In the genomic region with DNA sequence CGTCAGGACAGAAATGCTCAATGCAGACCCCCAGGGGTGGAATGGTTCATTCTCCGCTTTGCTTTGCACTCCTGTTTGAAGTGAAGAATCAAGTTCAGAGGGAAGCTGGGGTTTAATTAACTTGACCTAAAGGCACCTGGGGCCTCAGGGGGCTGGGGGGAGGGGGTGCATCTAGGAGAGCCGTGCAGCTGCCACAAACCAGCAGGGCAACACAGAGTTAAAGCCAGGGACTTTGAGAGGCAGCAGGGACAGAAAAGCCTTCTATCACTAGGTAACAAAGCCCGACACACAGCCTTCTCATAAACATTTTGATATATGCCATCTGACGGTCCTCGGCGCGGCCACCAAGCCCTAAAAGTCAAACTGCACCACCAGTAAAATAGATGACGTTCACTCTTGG, we compare ENCODE assay signal across 17 mouse cellular contexts.
A peak's percentile ranks its signal among the peaks of the same experiment; 100 is the strongest.
DNase-seq lines count a peak whose midpoint lies in the region; ATAC-seq and TF ChIP-seq lines count a peak whose summit lies in the region.
"Had no signal": no experiment of that assay in that cellular context is flagged by ENCODE, and none has a peak within 500 bp of the region (broad histone marks: within the 10 kb centered on the region; RNA-seq: fewer than 3 reads in every experiment).

No protein-coding gene starts in this region.

- 28% methylated on average over 9 of the region's 9 CpGs for WGBS in forebrain, embryonic 12.5 days
- 25% methylated on average over 9 of the region's 9 CpGs for WGBS in forebrain, embryonic 15.5 days
- 27% methylated on average over 9 of the region's 9 CpGs for WGBS in stomach, embryonic 16.5 days
- 41% methylated on average over 9 of the region's 9 CpGs for WGBS in stomach, postnatal 0 days
- WGBS in midbrain, embryonic 13.5 days = 33% methylated on average over 9 of the region's 9 CpGs

- TF ChIP-seq EP300 in stomach, postnatal 0 days (optimal IDR thresholded peaks at IDR 0.05) = no peak

- peaks cover 17% of the 10 kb centered on the region for H3K4me1 ChIP-seq in forebrain, embryonic 12.5 days
- H3K4me1 ChIP-seq in forebrain, embryonic 15.5 days = peaks cover 18% of the 10 kb centered on the region
- peaks cover 8% of the 10 kb centered on the region for H3K4me1 ChIP-seq in stomach, embryonic 16.5 days (ENCODE audit: control insufficient read depth, insufficient read depth, low read length)
- H3K4me1 ChIP-seq in stomach, postnatal 0 days (replicated peaks; ENCODE audit: control insufficient read depth, insufficient read depth) = 0 out of 2 replicates have a peak, but pooled peaks cover 4% of the 10 kb centered on the region
- peaks cover 19% of the 10 kb centered on the region for H3K4me1 ChIP-seq in midbrain, embryonic 13.5 days (replicated peaks)

- no peak for DNase-seq in stomach, postnatal 0 days (ENCODE audit: low spot score)
- no peak for DNase-seq in frontal cortex, postnatal 14 days (ENCODE audit: low spot score in 2 of 2)
- DNase-seq in urinary bladder, postnatal 4 days (ENCODE audit: low spot score in 2 of 2) = no peak
- DNase-seq: B cell, adult 2 months; cerebellum, adult 11 months; heart, postnatal 4 days; kidney, postnatal 14 days; thymus, adult 2 months had no signal

- TF ChIP-seq CTCF in stomach, postnatal 0 days (IDR thresholded peaks at IDR 0.05; ENCODE audit: low read depth) = no peak

- H3K4me3 ChIP-seq in forebrain, embryonic 12.5 days (replicated peaks) = no peak overlapping the region
- no peak overlapping the region for H3K4me3 ChIP-seq in forebrain, embryonic 15.5 days
- no peak overlapping the region for H3K4me3 ChIP-seq in stomach, embryonic 16.5 days (replicated peaks; ENCODE audit: low read length)
- H3K4me3 ChIP-seq in stomach, postnatal 0 days (ENCODE audit: low read depth, low read length) = no peak overlapping the region
- no peak overlapping the region for H3K4me3 ChIP-seq in midbrain, embryonic 13.5 days (replicated peaks)
- H3K4me3 ChIP-seq: heart, embryonic 13.5 days; myocyte had no signal

- 0 out of 2 replicates have a peak overlapping the region, but pooled peaks have one; percentile 37 for H3K27ac ChIP-seq in forebrain, embryonic 12.5 days
- no peak overlapping the region for H3K27ac ChIP-seq in forebrain, embryonic 15.5 days (replicated peaks)
- H3K27ac ChIP-seq in stomach, embryonic 16.5 days (ENCODE audit: low read length) = peak overlapping the region; percentile 3; the same call in 1 of the 2 replicates
- H3K27ac ChIP-seq in stomach, postnatal 0 days (replicated peaks) = no peak overlapping the region
- H3K27ac ChIP-seq in midbrain, embryonic 13.5 days = peak overlapping the region; percentile 75
- H3K27ac ChIP-seq: heart, embryonic 13.5 days had no signal

- H3K36me3 ChIP-seq in forebrain, embryonic 12.5 days (replicated peaks) = no peaks in the 10 kb centered on the region
- H3K36me3 ChIP-seq in forebrain, embryonic 15.5 days = no peaks in the 10 kb centered on the region
- no peaks in the 10 kb centered on the region for H3K36me3 ChIP-seq in stomach, embryonic 16.5 days (ENCODE audit: control insufficient read depth, insufficient read depth, low read length)
- H3K36me3 ChIP-seq in stomach, postnatal 0 days (ENCODE audit: control insufficient read depth, insufficient read depth, low read length) = no peaks in the 10 kb centered on the region
- H3K36me3 ChIP-seq in midbrain, embryonic 13.5 days = no peaks in the 10 kb centered on the region
- H3K36me3 ChIP-seq: heart, embryonic 13.5 days had no signal

- no peaks in the 10 kb centered on the region for H3K9me3 ChIP-seq in forebrain, embryonic 12.5 days
- no peaks in the 10 kb centered on the region for H3K9me3 ChIP-seq in forebrain, embryonic 15.5 days
- no peaks in the 10 kb centered on the region for H3K9me3 ChIP-seq in stomach, embryonic 16.5 days (replicated peaks; ENCODE audit: control insufficient read depth, low read length)
- no peaks in the 10 kb centered on the region for H3K9me3 ChIP-seq in stomach, postnatal 0 days (ENCODE audit: control insufficient read depth, low read length)
- H3K9me3 ChIP-seq in midbrain, embryonic 13.5 days = no peaks in the 10 kb centered on the region
- H3K9me3 ChIP-seq: heart, embryonic 13.5 days had no signal

- H3K9ac ChIP-seq in forebrain, embryonic 12.5 days = no peak overlapping the region
- no peak overlapping the region for H3K9ac ChIP-seq in forebrain, embryonic 15.5 days (replicated peaks)
- no peak overlapping the region for H3K9ac ChIP-seq in stomach, embryonic 16.5 days (ENCODE audit: low read length)
- no peak overlapping the region for H3K9ac ChIP-seq in stomach, postnatal 0 days (ENCODE audit: low read length)
- H3K9ac ChIP-seq in midbrain, embryonic 13.5 days (replicated peaks) = no peak overlapping the region
- H3K9ac ChIP-seq: lung, embryonic 14.5 days had no signal

- no peak overlapping the region for H3K4me2 ChIP-seq in forebrain, embryonic 12.5 days
- H3K4me2 ChIP-seq in forebrain, embryonic 15.5 days (replicated peaks) = no peak overlapping the region
- H3K4me2 ChIP-seq in stomach, embryonic 16.5 days (ENCODE audit: low read depth, low read length) = no peak overlapping the region
- H3K4me2 ChIP-seq in stomach, postnatal 0 days (replicated peaks; ENCODE audit: low read depth) = no peak overlapping the region
- H3K4me2 ChIP-seq in midbrain, embryonic 13.5 days (replicated peaks) = no peak overlapping the region
- H3K4me2 ChIP-seq: heart, embryonic 13.5 days; lung, embryonic 14.5 days had no signal

- peaks cover 15% of the 10 kb centered on the region; the same call in 1 of the 2 replicates for H3K27me3 ChIP-seq in forebrain, embryonic 12.5 days
- peaks cover 3% of the 10 kb centered on the region; the same call in 1 of the 2 replicates for H3K27me3 ChIP-seq in forebrain, embryonic 15.5 days
- H3K27me3 ChIP-seq in stomach, embryonic 16.5 days (ENCODE audit: control insufficient read depth, insufficient read depth, low read length) = no peaks in the 10 kb centered on the region
- no peaks in the 10 kb centered on the region for H3K27me3 ChIP-seq in stomach, postnatal 0 days (ENCODE audit: control insufficient read depth, insufficient read depth, low read length)
- 0 out of 2 replicates have a peak, but pooled peaks cover 3% of the 10 kb centered on the region for H3K27me3 ChIP-seq in midbrain, embryonic 13.5 days
- H3K27me3 ChIP-seq: heart, embryonic 13.5 days had no signal

- no peak for ATAC-seq in forebrain, embryonic 12.5 days (ENCODE audit: low FRiP score)
- ATAC-seq in forebrain, embryonic 15.5 days (replicated peaks) = no peak
- ATAC-seq in stomach, embryonic 16.5 days (ENCODE audit: insufficient read depth, low FRiP score) = no peak
- no peak for ATAC-seq in stomach, postnatal 0 days (ENCODE audit: low FRiP score, low TSS enrichment)
- 0 out of 2 replicates have a peak, but pooled peaks have one; percentile 57 for ATAC-seq in midbrain, embryonic 13.5 days
- ATAC-seq: intestine, postnatal 0 days; Patski had no signal

Comparison
In these comparisons a context has a peak if more than half of its experiments do, and no peak if none do; other contexts are left out.
1. H3K27ac ChIP-seq: peak in forebrain, embryonic 12.5 days (single experiment), stomach, embryonic 16.5 days (single experiment) and midbrain, embryonic 13.5 days (single experiment); none in forebrain, embryonic 15.5 days (single experiment) and stomach, postnatal 0 days (single experiment).